Mouse (Mus musculus) cerebellum, postnatal 25 days (tissue): ENCODE measurements around the gene Miga1.

ENCODE experiments used
- DNase-seq, 2 experiments: peaks; one replicate each; pipeline ENCODE4 v3.0.0; 2021; ENCODE audit warnings: mixed read lengths in 2 of 2

The Miga1 gene

GRCm38 (mm10) chr3:152243304-152243703, 96.9 kb downstream of the Miga1 start:
- no peak for DNase-seq

- DNase-seq = no peak
Observed at GRCm38 (mm10) chr3:152241098-152241497, 99.1 kb downstream of the Miga1 start.

GRCm38 (mm10) chr3:152239592-152239991, 100.6 kb downstream of the Miga1 start:
- DNase-seq = no peak

- no peak for DNase-seq
Observed at GRCm38 (mm10) chr3:152238836-152239235, 101.4 kb downstream of the Miga1 start.

GRCm38 (mm10) chr3:152235805-152236204, 104.4 kb downstream of the Miga1 start:
- DNase-seq = no peak

GRCm38 (mm10) chr3:152235238-152235637, 105.0 kb downstream of the Miga1 start:
- DNase-seq = no peak

- DNase-seq = no peak
Observed at GRCm38 (mm10) chr3:152231333-152232100, 108.7 kb downstream of the Miga1 start.

GRCm38 (mm10) chr3:152229271-152229670, 110.9 kb downstream of the Miga1 start:
- no peak for DNase-seq

GRCm38 (mm10) chr3:152228843-152229242, 111.4 kb downstream of the Miga1 start:
- DNase-seq = no peak

GRCm38 (mm10) chr3:152225906-152226305, 114.3 kb downstream of the Miga1 start:
- DNase-seq = no peak

GRCm38 (mm10) chr3:152224918-152225317, 115.3 kb downstream of the Miga1 start:
- DNase-seq = no peak
